Mouse (Mus musculus) brain, embryonic 14.5 days (tissue): ENCODE results near the gene Scamp3.

Experiments
- CTCF ChIP-seq: fragments of 200-500 bp; IDR thresholded peaks from 2 replicates; pipeline ENCODE4 v1.5.1; 2012; ENCODE audit warnings: inconsistent platforms, mild to moderate bottlenecking, moderate library complexity, borderline replicate concordance; ENCODE audit not compliant: insufficient read depth, insufficient read length; ENCODE audit errors: extremely low read depth
- POLR2A ChIP-seq: fragments of 200-500 bp; IDR thresholded peaks from 2 replicates; pipeline ENCODE4 v1.6.1; 2012; ENCODE audit warnings: mild to moderate bottlenecking, inconsistent platforms, borderline replicate concordance; ENCODE audit not compliant: poor library complexity, insufficient read depth, insufficient read length, severe bottlenecking; ENCODE audit errors: extremely low read depth

DNA sequence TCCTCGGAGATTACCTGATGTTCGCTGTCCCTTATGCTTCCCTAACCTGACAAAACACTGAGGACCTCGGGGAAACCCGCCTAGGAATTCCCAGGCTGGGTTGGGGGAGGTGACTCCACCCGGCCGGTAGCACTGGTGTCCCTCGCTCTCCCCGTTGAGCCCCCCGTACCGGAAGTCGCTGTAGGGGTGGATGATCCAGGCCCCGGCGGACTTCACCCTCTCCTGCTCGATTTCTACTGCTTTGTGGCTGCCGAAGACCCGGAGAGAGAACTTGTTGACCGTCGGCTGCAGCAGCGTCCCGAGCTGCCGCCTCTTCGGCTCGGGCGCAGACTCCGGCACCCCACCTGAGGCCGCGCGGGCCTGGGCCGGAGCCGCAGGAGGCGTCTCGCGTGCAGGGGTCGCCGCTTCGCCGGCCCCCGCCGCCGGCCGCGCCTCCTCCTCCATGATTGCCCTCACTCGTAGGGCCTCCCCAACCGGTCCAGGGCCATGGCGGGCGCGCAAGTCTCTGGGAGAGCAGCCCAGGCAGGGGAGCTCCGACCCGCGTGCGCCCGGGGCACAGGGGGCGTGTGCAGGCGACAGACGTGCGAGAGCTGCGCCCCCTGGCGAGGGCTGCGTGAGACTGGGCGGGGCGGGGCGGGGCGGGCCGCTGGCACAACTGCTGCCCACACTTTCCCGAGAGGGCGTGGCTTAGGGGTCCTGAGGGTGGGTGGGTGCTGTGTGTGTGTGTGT, 17.5 kb upstream of the Scamp3 start, which contains the start of gene Hcn3:
- peak; percentile 51; the same call in 1 of the 2 replicates for TF ChIP-seq CTCF
- TF ChIP-seq POLR2A = peak; percentile 59; the same call in 1 of the 2 replicates
